Mouse (Mus musculus): ENCODE results near the gene Cdc42bpg. TPM values are rescaled to one million over a fixed set of nuclear protein-coding genes. Genes with fewer than 3 reads are reported as not detected.

Cdc42bpg gene
- 2.2 and 2.3 TPM in 2 replicates for polyA plus RNA-seq (2014; fragmentation: Nextera tagmentation; extraction: Ambion mirVana)

DNA sequence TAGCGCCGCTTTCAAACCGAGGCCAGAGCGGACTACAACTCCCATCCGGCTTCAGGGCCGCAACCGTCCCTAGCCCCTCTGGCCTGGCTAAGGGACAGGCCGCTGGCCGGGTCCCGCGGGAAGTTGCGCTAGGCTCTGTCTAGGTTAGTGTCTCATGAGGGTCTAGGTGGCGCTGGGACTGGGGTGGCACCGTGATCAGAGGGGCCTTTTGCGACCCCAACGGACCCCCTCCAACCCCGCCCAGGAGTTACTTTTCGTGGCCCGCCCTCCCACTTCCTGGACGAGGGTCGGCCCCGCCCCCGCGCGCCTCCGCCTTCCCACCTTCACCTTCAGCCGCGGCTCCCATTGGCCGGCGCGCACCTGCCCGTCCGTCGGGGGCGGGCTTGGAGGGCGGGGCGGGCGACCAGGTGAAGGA, at the start of gene Cdc42bpg:
Gene Cdc42bpg, plus strand, starts transcription at position 320 of the 415 bp plus-strand sequence.
- H3K4me1 ChIP-seq (ENCODE audit: control insufficient read depth, insufficient read depth, low read length), result peaks cover 16% of the 10 kb centered on the region
- H3K9ac ChIP-seq (replicated peaks; ENCODE audit: low read depth, low read length), result peak within 1 kb of the TSS; percentile 48
- H3K4me3 ChIP-seq (ENCODE audit: low read depth, low read length), result peak within 1 kb of the TSS; percentile 56
- peaks cover 6% of the 10 kb centered on the region; the same call in 1 of the 2 replicates for H3K36me3 ChIP-seq (ENCODE audit: control insufficient read depth, insufficient read depth, low read length)
- no peaks in the 10 kb centered on the region for H3K9me3 ChIP-seq (ENCODE audit: control insufficient read depth, low read depth, low read length)
- H3K4me2 ChIP-seq (replicated peaks; ENCODE audit: low read depth, low read length), result peak within 1 kb of the TSS; percentile 48
- H3K27ac ChIP-seq (ENCODE audit: low read length), result peak within 1 kb of the TSS; percentile 40; the same call in 1 of the 2 replicates
- ATAC-seq (ENCODE audit: insufficient number of reproducible peaks, insufficient read depth, low FRiP score, low read depth), result peak; percentile 85
- no peaks in the 10 kb centered on the region for H3K27me3 ChIP-seq (ENCODE audit: control insufficient read depth, insufficient read depth, low read length)
- under 1% methylated on average over 38 of the region's 38 CpGs for WGBS

DNA sequence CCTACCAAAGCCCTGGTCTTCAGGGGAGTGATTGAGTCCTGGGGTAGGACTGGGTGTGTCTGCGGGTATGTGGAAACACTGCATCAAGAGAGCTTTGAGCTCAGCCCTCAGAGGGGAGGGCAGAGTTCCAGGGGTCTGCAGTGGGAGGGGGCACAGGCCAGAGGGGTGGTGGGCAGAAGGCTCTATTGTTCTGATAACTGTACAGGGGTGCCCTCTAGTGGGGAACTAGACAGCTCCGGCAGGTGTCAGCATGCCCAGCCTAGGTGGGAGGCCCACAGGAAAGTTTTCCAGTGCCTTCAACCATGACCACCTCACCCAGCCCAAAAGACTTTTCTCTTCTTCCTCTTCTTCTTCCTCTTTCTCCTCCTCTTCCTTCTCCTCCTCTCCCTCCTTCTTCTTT, 45.8 kb upstream of the Cdc42bpg start:
- Histone ChIP-seq H3K4me3 (ENCODE audit: low read depth, low read length) (no peak overlapping the region), H3K4me2 (replicated peaks; ENCODE audit: low read depth, low read length) (no peak overlapping the region), H3K4me1 (ENCODE audit: control insufficient read depth, insufficient read depth, low read length) (no peaks in the 10 kb centered on the region), H3K27ac (ENCODE audit: low read length) (no peak overlapping the region), H3K9me3 (ENCODE audit: control insufficient read depth, low read depth, low read length) (no peaks in the 10 kb centered on the region), H3K27me3 (ENCODE audit: control insufficient read depth, insufficient read depth, low read length) (no peaks in the 10 kb centered on the region), H3K9ac (replicated peaks; ENCODE audit: low read depth, low read length) (no peak overlapping the region), H3K36me3 (ENCODE audit: control insufficient read depth, insufficient read depth, low read length) (peaks cover 47% of the 10 kb centered on the region)
- WGBS, result 71% methylated on average over 2 of the region's 2 CpGs
- no peak for ATAC-seq (ENCODE audit: insufficient number of reproducible peaks, insufficient read depth, low FRiP score, low read depth)

DNA sequence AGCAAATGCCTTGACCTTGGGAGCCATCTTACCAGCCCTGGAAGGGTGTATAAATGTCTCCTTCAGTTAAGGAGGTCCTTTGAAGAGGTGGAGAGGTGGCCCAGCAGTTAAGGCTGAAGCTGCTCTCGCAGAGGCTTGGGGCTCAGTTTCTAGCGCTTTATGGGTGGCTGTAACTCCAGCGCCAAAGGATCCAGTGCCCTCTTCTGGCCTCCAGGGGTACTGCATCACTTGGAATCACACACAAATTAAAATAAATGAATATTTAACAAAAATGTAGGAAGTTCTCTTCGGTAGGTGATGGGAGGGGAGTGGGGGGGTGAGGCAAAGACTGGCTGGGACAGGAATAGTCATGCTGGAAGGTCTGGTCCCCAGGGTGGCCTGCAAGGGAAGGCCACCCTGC, 45.3 kb upstream of the Cdc42bpg start:
- Histone ChIP-seq H3K4me1 (ENCODE audit: control insufficient read depth, insufficient read depth, low read length) (no peaks in the 10 kb centered on the region), H3K27ac (ENCODE audit: low read length) (no peak overlapping the region), H3K4me2 (replicated peaks; ENCODE audit: low read depth, low read length) (no peak overlapping the region), H3K27me3 (ENCODE audit: control insufficient read depth, insufficient read depth, low read length) (no peaks in the 10 kb centered on the region), H3K9ac (replicated peaks; ENCODE audit: low read depth, low read length) (no peak overlapping the region), H3K4me3 (ENCODE audit: low read depth, low read length) (no peak overlapping the region), H3K9me3 (ENCODE audit: control insufficient read depth, low read depth, low read length) (no peaks in the 10 kb centered on the region), H3K36me3 (ENCODE audit: control insufficient read depth, insufficient read depth, low read length) (peaks cover 42% of the 10 kb centered on the region)
- no peak for ATAC-seq (ENCODE audit: insufficient number of reproducible peaks, insufficient read depth, low FRiP score, low read depth)
- 83% methylated on average over 4 of the region's 4 CpGs for WGBS

DNA sequence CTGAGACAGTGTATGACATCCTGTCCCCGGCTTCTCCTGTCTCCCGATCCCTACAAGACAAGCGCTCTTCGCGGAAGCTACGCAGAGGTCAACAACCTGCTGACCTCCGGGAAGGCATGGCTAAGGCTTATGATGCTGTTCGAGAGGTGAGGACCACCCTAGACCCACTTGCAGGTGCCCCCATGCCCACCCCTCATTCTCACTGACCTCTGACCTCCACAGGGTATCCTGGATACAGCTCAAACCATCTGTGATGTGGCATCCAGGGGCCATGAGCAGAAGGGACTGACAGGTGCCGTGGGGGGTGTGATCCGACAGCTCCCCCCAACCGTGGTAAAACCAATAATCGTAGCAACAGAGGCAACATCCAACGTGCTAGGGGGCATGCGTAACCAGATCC, 44.9 kb upstream of the Cdc42bpg start:
- H3K9ac ChIP-seq (replicated peaks; ENCODE audit: low read depth, low read length), result no peak overlapping the region
- no peak overlapping the region for H3K4me3 ChIP-seq (ENCODE audit: low read depth, low read length)
- no peak overlapping the region for H3K4me2 ChIP-seq (replicated peaks; ENCODE audit: low read depth, low read length)
- no peaks in the 10 kb centered on the region for H3K9me3 ChIP-seq (ENCODE audit: control insufficient read depth, low read depth, low read length)
- WGBS, result 92% methylated on average over 14 of the region's 14 CpGs
- H3K4me1 ChIP-seq (ENCODE audit: control insufficient read depth, insufficient read depth, low read length), result no peaks in the 10 kb centered on the region
- no peak for ATAC-seq (ENCODE audit: insufficient number of reproducible peaks, insufficient read depth, low FRiP score, low read depth)
- peaks cover 39% of the 10 kb centered on the region for H3K36me3 ChIP-seq (ENCODE audit: control insufficient read depth, insufficient read depth, low read length)
- no peak overlapping the region for H3K27ac ChIP-seq (ENCODE audit: low read length)
- H3K27me3 ChIP-seq (ENCODE audit: control insufficient read depth, insufficient read depth, low read length), result no peaks in the 10 kb centered on the region

DNA sequence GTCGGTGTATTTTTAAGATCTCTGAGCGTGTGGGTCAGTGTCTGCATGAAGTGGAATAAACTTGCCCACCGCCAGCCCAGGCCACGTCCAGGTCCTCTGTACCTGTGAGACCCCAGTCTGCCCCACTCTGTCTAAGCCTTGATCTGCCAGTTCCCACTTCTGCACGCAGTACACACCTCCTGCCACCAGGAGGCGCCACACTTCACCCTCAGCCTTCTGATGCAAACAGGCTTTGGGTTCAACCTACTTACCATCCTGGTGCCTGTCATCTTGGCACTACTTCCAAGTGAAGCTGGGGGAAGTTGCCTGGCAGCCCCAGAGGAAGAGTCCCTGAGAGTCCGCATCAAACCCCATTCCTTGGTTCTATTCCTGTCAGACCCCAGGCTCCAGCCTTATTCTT, 44.0 kb upstream of the Cdc42bpg start:
- H3K27ac ChIP-seq (ENCODE audit: low read length), result peak overlapping the region; percentile 18; the same call in 1 of the 2 replicates
- no peak overlapping the region for H3K9ac ChIP-seq (replicated peaks; ENCODE audit: low read depth, low read length)

DNA sequence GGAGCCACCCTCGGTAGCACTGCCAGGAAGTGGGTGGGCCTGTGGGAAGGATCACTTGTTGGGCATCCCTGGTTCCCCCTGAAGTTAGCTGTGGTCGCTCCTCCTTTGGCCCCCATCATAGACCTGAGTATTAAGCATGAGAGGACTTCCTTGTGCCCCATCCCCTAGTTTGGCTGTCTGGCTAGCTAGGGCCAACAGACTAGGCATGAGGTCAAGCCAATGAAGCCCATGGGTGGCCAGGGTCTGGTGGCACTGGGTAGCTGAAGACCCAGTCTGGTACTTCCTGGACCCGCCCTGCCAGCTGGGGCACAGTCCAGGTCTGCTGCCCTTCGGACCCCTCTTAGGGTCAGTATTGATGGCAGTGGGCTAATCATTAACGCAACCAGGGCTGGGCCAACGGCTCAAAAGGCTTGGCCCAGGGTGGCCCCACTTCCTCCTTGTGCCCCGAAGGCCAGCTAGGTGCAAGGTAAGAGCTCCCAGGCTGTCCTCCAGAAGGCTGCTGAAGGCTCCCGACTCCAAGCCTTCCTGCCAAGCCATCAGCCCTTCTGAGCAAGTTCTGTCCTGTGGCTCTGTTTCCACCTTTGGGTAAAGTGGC, 43.3 kb upstream of the Cdc42bpg start:
- H3K4me1 ChIP-seq (ENCODE audit: control insufficient read depth, insufficient read depth, low read length), result no peaks in the 10 kb centered on the region
- no peaks in the 10 kb centered on the region for H3K9me3 ChIP-seq (ENCODE audit: control insufficient read depth, low read depth, low read length)
- peak overlapping the region; percentile 32; the same call in 1 of the 2 replicates for H3K4me2 ChIP-seq (replicated peaks; ENCODE audit: low read depth, low read length)
- H3K4me3 ChIP-seq (ENCODE audit: low read depth, low read length), result peak overlapping the region; percentile 14; the same call in 1 of the 2 replicates
- H3K27me3 ChIP-seq (ENCODE audit: control insufficient read depth, insufficient read depth, low read length), result no peaks in the 10 kb centered on the region
- H3K36me3 ChIP-seq (ENCODE audit: control insufficient read depth, insufficient read depth, low read length), result peaks cover 23% of the 10 kb centered on the region
- WGBS, result 68% methylated on average over 8 of the region's 8 CpGs
- peak overlapping the region; percentile 66 for H3K27ac ChIP-seq (ENCODE audit: low read length)
- H3K9ac ChIP-seq (replicated peaks; ENCODE audit: low read depth, low read length), result no peak overlapping the region
- ATAC-seq (ENCODE audit: insufficient number of reproducible peaks, insufficient read depth, low FRiP score, low read depth), result peak; percentile 77

More for the DNA sequence above, 44.0 kb upstream of the Cdc42bpg start:
- Histone ChIP-seq H3K4me3 (ENCODE audit: low read depth, low read length) (no peak overlapping the region), H3K36me3 (ENCODE audit: control insufficient read depth, insufficient read depth, low read length) (peaks cover 30% of the 10 kb centered on the region), H3K4me1 (ENCODE audit: control insufficient read depth, insufficient read depth, low read length) (no peaks in the 10 kb centered on the region), H3K9me3 (ENCODE audit: control insufficient read depth, low read depth, low read length) (no peaks in the 10 kb centered on the region), H3K4me2 (replicated peaks; ENCODE audit: low read depth, low read length) (no peak overlapping the region), H3K27me3 (ENCODE audit: control insufficient read depth, insufficient read depth, low read length) (no peaks in the 10 kb centered on the region)
- WGBS, result 62% methylated on average over 7 of the region's 7 CpGs
- ATAC-seq (ENCODE audit: insufficient number of reproducible peaks, insufficient read depth, low FRiP score, low read depth), result no peak

DNA sequence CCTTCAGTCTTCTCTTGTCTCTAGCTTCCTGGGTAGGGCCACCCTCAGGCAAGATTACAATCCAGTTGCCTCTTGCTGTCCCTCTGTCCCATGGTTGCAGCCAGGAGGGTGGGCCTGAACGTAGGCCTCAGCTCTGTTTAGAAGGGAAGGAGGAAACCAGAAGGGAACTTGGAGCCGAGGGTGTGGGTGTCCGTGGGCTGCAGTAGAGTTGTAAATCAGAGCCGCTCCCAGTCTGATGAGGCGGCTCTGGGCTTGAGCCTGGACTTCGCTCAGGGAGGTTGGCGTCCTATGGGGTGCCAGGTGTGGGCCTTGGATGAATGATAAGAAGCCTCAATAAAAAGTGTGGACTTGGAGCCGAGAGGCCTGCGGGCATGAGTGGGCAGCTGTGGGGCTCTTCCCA, 42.1 kb upstream of the Cdc42bpg start:
- WGBS, result 63% methylated on average over 9 of the region's 9 CpGs
- Histone ChIP-seq H3K36me3 (ENCODE audit: control insufficient read depth, insufficient read depth, low read length) (peaks cover 11% of the 10 kb centered on the region), H3K4me1 (ENCODE audit: control insufficient read depth, insufficient read depth, low read length) (0 out of 2 replicates have a peak, but pooled peaks cover 3% of the 10 kb centered on the region), H3K27ac (ENCODE audit: low read length) (peak overlapping the region; percentile 66; the same call in 1 of the 2 replicates), H3K9ac (replicated peaks; ENCODE audit: low read depth, low read length) (no peak overlapping the region; the same call in 1 of the 2 replicates), H3K27me3 (ENCODE audit: control insufficient read depth, insufficient read depth, low read length) (no peaks in the 10 kb centered on the region), H3K4me2 (replicated peaks; ENCODE audit: low read depth, low read length) (peak overlapping the region; percentile 32), H3K4me3 (ENCODE audit: low read depth, low read length) (peak overlapping the region; percentile 14), H3K9me3 (ENCODE audit: control insufficient read depth, low read depth, low read length) (no peaks in the 10 kb centered on the region)
- ATAC-seq (ENCODE audit: insufficient number of reproducible peaks, insufficient read depth, low FRiP score, low read depth), result no peak

DNA sequence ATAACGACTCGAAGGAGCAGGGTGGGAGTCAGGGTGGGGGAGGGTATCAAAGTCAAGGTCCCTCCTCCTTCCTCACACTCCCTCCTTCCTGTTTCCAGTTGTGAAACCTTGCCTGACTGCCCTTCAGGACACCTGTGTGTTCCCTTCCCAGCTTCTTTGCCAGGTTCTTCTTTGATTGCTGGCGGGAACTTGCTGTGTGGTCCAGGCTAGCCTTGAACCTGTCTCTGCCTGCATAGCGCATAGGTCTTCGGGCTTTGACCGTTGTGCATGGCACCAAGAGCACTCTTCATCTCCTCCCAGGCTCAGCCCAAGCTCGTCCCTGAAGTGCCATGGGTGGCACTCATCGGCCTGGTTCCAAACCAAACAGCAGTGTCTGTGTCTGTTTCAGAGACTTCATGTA, 41.3 kb upstream of the Cdc42bpg start:
- Histone ChIP-seq H3K27ac (ENCODE audit: low read length) (no peak overlapping the region), H3K4me3 (ENCODE audit: low read depth, low read length) (no peak overlapping the region), H3K36me3 (ENCODE audit: control insufficient read depth, insufficient read depth, low read length) (peaks cover 9% of the 10 kb centered on the region; the same call in 1 of the 2 replicates), H3K4me2 (replicated peaks; ENCODE audit: low read depth, low read length) (no peak overlapping the region; the same call in 1 of the 2 replicates), H3K4me1 (ENCODE audit: control insufficient read depth, insufficient read depth, low read length) (0 out of 2 replicates have a peak, but pooled peaks cover 3% of the 10 kb centered on the region), H3K9me3 (ENCODE audit: control insufficient read depth, low read depth, low read length) (no peaks in the 10 kb centered on the region), H3K9ac (replicated peaks; ENCODE audit: low read depth, low read length) (no peak overlapping the region), H3K27me3 (ENCODE audit: control insufficient read depth, insufficient read depth, low read length) (no peaks in the 10 kb centered on the region)
- 80% methylated on average over 8 of the region's 8 CpGs for WGBS
- no peak for ATAC-seq (ENCODE audit: insufficient number of reproducible peaks, insufficient read depth, low FRiP score, low read depth)

Data from stomach, embryonic 14.5 days (tissue).